Mouse (Mus musculus): ENCODE data around the gene Gm49368. TPM values are rescaled to one million over a fixed set of nuclear protein-coding genes. Genes with fewer than 3 reads are reported as not detected.

Gm49368 gene
- total and polyA plus RNA-seq, 2 experiments from 2014 or later, result not detected

GRCm38 (mm10) chr7:128069844-128070243 is 7.4 kb downstream of the Gm49368 start:
- Histone ChIP-seq H3K4me2 (ENCODE audit: low read depth, low read length) (no peak overlapping the region), H3K4me1 (ENCODE audit: control insufficient read depth, insufficient read depth) (no peaks in the 10 kb centered on the region), H3K9me3 (replicated peaks; ENCODE audit: control insufficient read depth, low read length) (no peaks in the 10 kb centered on the region), H3K36me3 (replicated peaks; ENCODE audit: control insufficient read depth, insufficient read depth, low read length) (no peaks in the 10 kb centered on the region), H3K4me3 (ENCODE audit: low read depth, low read length) (no peak overlapping the region), H3K9ac (replicated peaks; ENCODE audit: low read depth, low read length) (no peak overlapping the region), H3K27me3 (ENCODE audit: control insufficient read depth, insufficient read depth, low read length) (no peaks in the 10 kb centered on the region), H3K27ac (ENCODE audit: low read depth) (no peak overlapping the region)
- ATAC-seq (ENCODE audit: insufficient read depth, low read depth) (no peak), DNase-seq (ENCODE audit: low spot score) (no peak)
- WGBS, result 60% methylated on average over 2 of the region's 2 CpGs
- TF ChIP-seq CTCF (IDR thresholded peaks at IDR 0.05; ENCODE audit: low read depth) (no peak), EP300 (IDR thresholded peaks at IDR 0.05; ENCODE audit: low read depth) (no peak)

GRCm38 (mm10) chr7:128071816-128072215 is 9.3 kb downstream of the Gm49368 start:
- no peak for DNase-seq (ENCODE audit: low spot score)
- WGBS, result 53% methylated on average over 4 of the region's 4 CpGs

GRCm38 (mm10) chr7:128080012-128080411 is 17.5 kb downstream of the Gm49368 start:
- no peaks in the 10 kb centered on the region for H3K36me3 ChIP-seq (replicated peaks; ENCODE audit: control insufficient read depth, insufficient read depth, low read length)
- WGBS, result 85% methylated on average over 8 of the region's 8 CpGs
- H3K27ac ChIP-seq (ENCODE audit: low read depth), result no peak overlapping the region
- no peaks in the 10 kb centered on the region for H3K27me3 ChIP-seq (ENCODE audit: control insufficient read depth, insufficient read depth, low read length)
- no peak overlapping the region for H3K9ac ChIP-seq (replicated peaks; ENCODE audit: low read depth, low read length)
- no peak for DNase-seq (ENCODE audit: low spot score)
- no peak overlapping the region for H3K4me3 ChIP-seq (ENCODE audit: low read depth, low read length)
- no peak overlapping the region for H3K4me2 ChIP-seq (ENCODE audit: low read depth, low read length)
- no peaks in the 10 kb centered on the region for H3K4me1 ChIP-seq (ENCODE audit: control insufficient read depth, insufficient read depth)
- no peak for ATAC-seq (ENCODE audit: insufficient read depth, low read depth)
- H3K9me3 ChIP-seq (replicated peaks; ENCODE audit: control insufficient read depth, low read length), result no peaks in the 10 kb centered on the region
- no peak for TF ChIP-seq EP300 (IDR thresholded peaks at IDR 0.05; ENCODE audit: low read depth)
- no peak for TF ChIP-seq CTCF (IDR thresholded peaks at IDR 0.05; ENCODE audit: low read depth)

More at GRCm38 (mm10) chr7:128071816-128072215, 9.3 kb downstream of the Gm49368 start:
- Histone ChIP-seq H3K4me2 (ENCODE audit: low read depth, low read length) (no peak overlapping the region), H3K9ac (replicated peaks; ENCODE audit: low read depth, low read length) (no peak overlapping the region), H3K27ac (ENCODE audit: low read depth) (no peak overlapping the region), H3K27me3 (ENCODE audit: control insufficient read depth, insufficient read depth, low read length) (no peaks in the 10 kb centered on the region), H3K9me3 (replicated peaks; ENCODE audit: control insufficient read depth, low read length) (no peaks in the 10 kb centered on the region), H3K4me3 (ENCODE audit: low read depth, low read length) (no peak overlapping the region), H3K4me1 (ENCODE audit: control insufficient read depth, insufficient read depth) (no peaks in the 10 kb centered on the region), H3K36me3 (replicated peaks; ENCODE audit: control insufficient read depth, insufficient read depth, low read length) (no peaks in the 10 kb centered on the region)
- no peak for ATAC-seq (ENCODE audit: insufficient read depth, low read depth)
- no peak for TF ChIP-seq EP300 (IDR thresholded peaks at IDR 0.05; ENCODE audit: low read depth)
- no peak for TF ChIP-seq CTCF (IDR thresholded peaks at IDR 0.05; ENCODE audit: low read depth)

- Histone ChIP-seq H3K4me1 (ENCODE audit: control insufficient read depth, insufficient read depth) (no peaks in the 10 kb centered on the region), H3K9me3 (replicated peaks; ENCODE audit: control insufficient read depth, low read length) (no peaks in the 10 kb centered on the region), H3K9ac (replicated peaks; ENCODE audit: low read depth, low read length) (no peak overlapping the region), H3K4me3 (ENCODE audit: low read depth, low read length) (no peak overlapping the region), H3K4me2 (ENCODE audit: low read depth, low read length) (no peak overlapping the region), H3K27ac (ENCODE audit: low read depth) (no peak overlapping the region), H3K36me3 (replicated peaks; ENCODE audit: control insufficient read depth, insufficient read depth, low read length) (no peaks in the 10 kb centered on the region), H3K27me3 (ENCODE audit: control insufficient read depth, insufficient read depth, low read length) (no peaks in the 10 kb centered on the region)
- TF ChIP-seq EP300 (IDR thresholded peaks at IDR 0.05; ENCODE audit: low read depth), result no peak
- TF ChIP-seq CTCF (IDR thresholded peaks at IDR 0.05; ENCODE audit: low read depth), result no peak
- 78% methylated on average over 7 of the region's 7 CpGs for WGBS
- no peak for DNase-seq (ENCODE audit: low spot score)
- no peak for ATAC-seq (ENCODE audit: insufficient read depth, low read depth)
Observed at GRCm38 (mm10) chr7:128089141-128089540, 26.7 kb downstream of the Gm49368 start.

GRCm38 (mm10) chr7:128098135-128098534 is 35.7 kb downstream of the Gm49368 start:
- Histone ChIP-seq H3K27ac (ENCODE audit: low read depth) (no peak overlapping the region), H3K27me3 (ENCODE audit: control insufficient read depth, insufficient read depth, low read length) (no peaks in the 10 kb centered on the region), H3K4me3 (ENCODE audit: low read depth, low read length) (no peak overlapping the region), H3K9ac (replicated peaks; ENCODE audit: low read depth, low read length) (no peak overlapping the region), H3K9me3 (replicated peaks; ENCODE audit: control insufficient read depth, low read length) (no peaks in the 10 kb centered on the region), H3K4me1 (ENCODE audit: control insufficient read depth, insufficient read depth) (no peaks in the 10 kb centered on the region), H3K4me2 (ENCODE audit: low read depth, low read length) (no peak overlapping the region), H3K36me3 (replicated peaks; ENCODE audit: control insufficient read depth, insufficient read depth, low read length) (no peaks in the 10 kb centered on the region)
- no peak for ATAC-seq (ENCODE audit: insufficient read depth, low read depth)
- TF ChIP-seq CTCF (IDR thresholded peaks at IDR 0.05; ENCODE audit: low read depth) (peak; percentile 16; the same call in 1 of the 2 replicates), EP300 (IDR thresholded peaks at IDR 0.05; ENCODE audit: low read depth) (no peak)
- 72% methylated on average over 1 of the region's 1 CpGs for WGBS
- no peak for DNase-seq (ENCODE audit: low spot score)

- no peak overlapping the region for H3K4me2 ChIP-seq (ENCODE audit: low read depth, low read length)
- no peak overlapping the region for H3K27ac ChIP-seq (ENCODE audit: low read depth)
- ATAC-seq (ENCODE audit: insufficient read depth, low read depth) (no peak), DNase-seq (ENCODE audit: low spot score) (no peak)
- no peaks in the 10 kb centered on the region for H3K27me3 ChIP-seq (ENCODE audit: control insufficient read depth, insufficient read depth, low read length)
- no peak for TF ChIP-seq CTCF (IDR thresholded peaks at IDR 0.05; ENCODE audit: low read depth)
- no peak for TF ChIP-seq EP300 (IDR thresholded peaks at IDR 0.05; ENCODE audit: low read depth)
- no peaks in the 10 kb centered on the region for H3K36me3 ChIP-seq (replicated peaks; ENCODE audit: control insufficient read depth, insufficient read depth, low read length)
- no peak overlapping the region for H3K9ac ChIP-seq (replicated peaks; ENCODE audit: low read depth, low read length)
- H3K4me1 ChIP-seq (ENCODE audit: control insufficient read depth, insufficient read depth), result no peaks in the 10 kb centered on the region
- H3K9me3 ChIP-seq (replicated peaks; ENCODE audit: control insufficient read depth, low read length), result no peaks in the 10 kb centered on the region
- no peak overlapping the region for H3K4me3 ChIP-seq (ENCODE audit: low read depth, low read length)
- 76% methylated on average over 2 of the region's 2 CpGs for WGBS
Observed at GRCm38 (mm10) chr7:128100742-128101357, 38.4 kb downstream of the Gm49368 start.

Measured in heart, postnatal 0 days (tissue).